Mouse (Mus musculus) midbrain, embryonic 16.5 days (tissue): ENCODE measurements around the gene Il12rb2. TPM values are rescaled to one million over a fixed set of nuclear protein-coding genes. Genes with fewer than 3 reads are reported as not detected.

Experiments used
- ATAC-seq: fragments of 200-750 bp; cut with Nextera tagmentation; 2 replicates; pipeline ENCODE4 v1.8.0; 2017; ENCODE audit warnings: moderate TSS enrichment
- H3K27ac ChIP-seq: fragments of 300-500 bp; sonication (generic); 2 replicates; pipeline ENCODE4 v1.5.1; 2014; ENCODE audit warnings: mild to moderate bottlenecking, low read length, mixed read lengths
- H3K27me3 ChIP-seq: fragments of 300-500 bp; sonication (generic); 2 replicates; pipeline ENCODE4 v1.6.1; 2014; ENCODE audit warnings: low read depth, low read length, mixed read lengths; ENCODE audit not compliant: control insufficient read depth, insufficient read depth
- H3K36me3 ChIP-seq: fragments of 300-500 bp; sonication (generic); 2 replicates; pipeline ENCODE4 v1.6.1; 2014; ENCODE audit warnings: mild to moderate bottlenecking, low read length, moderate library complexity, mixed read lengths; ENCODE audit not compliant: control insufficient read depth, insufficient read depth
- H3K4me1 ChIP-seq: fragments of 300-500 bp; sonication (generic); 2 replicates; pipeline ENCODE4 v1.6.1; 2014; ENCODE audit warnings: mild to moderate bottlenecking, low read length, mixed read lengths; ENCODE audit not compliant: control insufficient read depth, insufficient read depth
- H3K4me2 ChIP-seq: fragments of 300-500 bp; sonication (generic); 2 replicates; pipeline ENCODE4 v1.6.1; 2014; ENCODE audit warnings: mild to moderate bottlenecking, low read length, mixed read lengths
- H3K4me3 ChIP-seq: fragments of 300-500 bp; sonication (generic); 2 replicates; pipeline ENCODE4 v1.5.1; 2014; ENCODE audit warnings: low read depth, mild to moderate bottlenecking, low read length, moderate library complexity, mixed read lengths
- H3K9ac ChIP-seq: fragments of 300-500 bp; sonication (generic); 2 replicates; pipeline ENCODE4 v1.6.1; 2014; ENCODE audit warnings: low read depth, low read length, mixed read lengths
- H3K9me3 ChIP-seq: fragments of 300-500 bp; sonication (generic); replicated peaks from 2 replicates; pipeline ENCODE4 v1.6.1; 2014; ENCODE audit warnings: mild to moderate bottlenecking, low read length, mixed read lengths; ENCODE audit not compliant: control insufficient read depth, poor library complexity, severe bottlenecking
- WGBS: fragments of 180-500 bp; shearing (Covaris S2); extraction: QIAGEN DNeasy Blood & Tissue Kit; methylation state at CpG from one replicate; pipeline ENCODE4 v1.1.7; 2014; 5-methylcytosine and 5-hydroxymethylcytosine counted together
- polyA plus RNA-seq: library from polyadenylated mRNA; unstranded; fragments of >200 nt; fragmentation: Nextera tagmentation; extraction: Ambion mirVana; gene quantifications from 2 replicates; pipeline ENCODE4 v1.2.1, GENCODE M21; 2015

Il12rb2 gene
- polyA plus RNA-seq, 1 experiment from 2014 or later = 0.15 TPM

DNA sequence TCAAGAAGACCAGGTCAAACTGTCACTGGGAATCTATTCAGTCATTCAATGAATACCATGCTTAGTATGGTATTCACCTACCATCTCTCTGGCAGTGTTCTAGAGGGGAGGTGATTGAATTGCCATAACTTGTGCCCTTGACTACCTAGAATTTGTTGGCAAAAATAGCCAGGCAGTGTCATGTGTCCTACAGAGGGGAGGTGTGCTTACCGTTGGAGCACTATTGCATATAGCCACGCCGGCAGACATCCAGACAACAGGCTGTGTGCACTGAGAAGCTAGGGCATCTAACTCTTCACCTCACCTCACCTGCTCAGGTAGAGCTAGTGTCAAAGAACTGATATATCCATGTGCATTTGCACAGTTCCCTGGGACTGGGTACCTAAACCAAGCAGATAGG, 74.8 kb downstream of the Il12rb2 start:
- H3K4me2 ChIP-seq = no peak overlapping the region
- ATAC-seq = no peak
- no peak overlapping the region for H3K4me3 ChIP-seq
- 97% methylated on average over 3 of the region's 3 CpGs for WGBS
- no peaks in the 10 kb centered on the region for H3K4me1 ChIP-seq
- no peaks in the 10 kb centered on the region for H3K36me3 ChIP-seq
- H3K27me3 ChIP-seq = no peaks in the 10 kb centered on the region
- H3K9me3 ChIP-seq = no peaks in the 10 kb centered on the region
- no peak overlapping the region for H3K9ac ChIP-seq
- no peak overlapping the region for H3K27ac ChIP-seq

DNA sequence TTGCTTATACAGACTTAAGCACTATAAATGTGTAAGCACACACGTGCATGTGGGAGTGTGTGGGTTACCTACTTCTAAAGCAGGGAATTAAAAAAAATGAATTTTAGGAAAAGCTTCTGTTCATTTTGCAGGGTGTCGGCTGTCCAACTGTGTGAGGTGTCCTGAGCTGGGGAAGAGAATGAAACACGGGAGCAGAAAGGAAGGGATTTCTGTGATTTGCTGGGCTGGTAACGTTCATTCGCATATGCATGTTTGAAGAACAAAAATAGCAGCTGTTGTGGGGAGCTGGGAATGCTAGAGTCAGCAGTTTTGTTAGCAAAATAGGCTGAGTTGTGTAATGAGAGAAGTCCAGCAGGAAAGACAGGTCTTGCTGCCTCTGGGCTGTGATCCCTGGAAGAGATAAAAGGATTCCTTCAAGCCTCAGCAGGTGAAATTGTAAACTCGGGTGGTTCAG, 75.3 kb downstream of the Il12rb2 start:
- no peak overlapping the region for H3K4me3 ChIP-seq
- no peaks in the 10 kb centered on the region for H3K36me3 ChIP-seq
- no peaks in the 10 kb centered on the region for H3K9me3 ChIP-seq
- no peak overlapping the region for H3K9ac ChIP-seq
- no peak overlapping the region for H3K4me2 ChIP-seq
- no peak for ATAC-seq
- no peaks in the 10 kb centered on the region for H3K4me1 ChIP-seq
- H3K27ac ChIP-seq = no peak overlapping the region
- no peaks in the 10 kb centered on the region for H3K27me3 ChIP-seq
- WGBS = 45% methylated on average over 6 of the region's 6 CpGs

DNA sequence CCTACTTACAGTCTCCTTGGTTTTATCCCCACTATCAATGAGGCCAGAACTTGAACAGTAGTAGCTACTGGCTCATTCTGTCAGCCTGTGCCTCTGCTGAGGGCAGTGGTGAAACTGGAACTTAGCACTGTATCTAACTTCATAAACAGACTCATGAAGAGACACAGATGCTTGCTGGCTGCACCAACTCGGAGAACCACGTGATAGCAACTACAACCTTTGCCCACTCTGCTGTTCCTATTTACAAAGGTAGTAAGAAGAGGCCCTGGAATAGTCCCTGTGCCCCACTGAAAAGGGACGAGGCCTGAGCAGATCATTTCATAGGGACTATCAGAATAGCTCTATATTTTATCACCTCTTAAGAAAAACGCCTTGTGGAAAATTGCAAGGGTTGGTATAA, 75.7 kb downstream of the Il12rb2 start:
- no peak overlapping the region for H3K9ac ChIP-seq
- H3K27me3 ChIP-seq = no peaks in the 10 kb centered on the region
- H3K36me3 ChIP-seq = no peaks in the 10 kb centered on the region
- no peaks in the 10 kb centered on the region for H3K9me3 ChIP-seq
- ATAC-seq = no peak
- H3K4me1 ChIP-seq = no peaks in the 10 kb centered on the region
- no peak overlapping the region for H3K27ac ChIP-seq
- no peak overlapping the region for H3K4me2 ChIP-seq
- WGBS = 81% methylated on average over 4 of the region's 4 CpGs
- no peak overlapping the region for H3K4me3 ChIP-seq

DNA sequence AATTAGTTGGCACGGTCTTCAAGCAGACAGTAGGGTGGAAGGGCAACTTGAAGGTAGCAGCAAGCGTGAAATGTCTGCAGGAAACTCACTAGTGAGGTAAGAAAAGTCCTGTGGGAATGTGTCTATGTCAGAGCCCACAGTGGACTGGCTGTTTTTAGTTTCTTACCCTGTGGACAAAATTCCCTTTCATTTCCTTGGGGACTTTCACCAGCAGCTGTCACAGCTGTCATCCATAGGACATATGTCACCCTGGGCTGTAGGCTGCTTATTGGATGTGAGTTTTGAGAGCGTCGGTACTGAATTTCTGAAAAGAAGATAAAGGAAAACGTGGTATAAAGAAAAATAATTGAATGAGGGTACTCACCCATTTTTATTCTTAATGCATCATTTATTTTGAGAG, 77.2 kb downstream of the Il12rb2 start:
- Histone ChIP-seq H3K9ac (no peak overlapping the region), H3K27ac (no peak overlapping the region), H3K36me3 (no peaks in the 10 kb centered on the region), H3K4me2 (no peak overlapping the region), H3K4me1 (no peaks in the 10 kb centered on the region), H3K27me3 (no peaks in the 10 kb centered on the region), H3K9me3 (no peaks in the 10 kb centered on the region), H3K4me3 (no peak overlapping the region)
- no peak for ATAC-seq
- WGBS = 61% methylated on average over 5 of the region's 5 CpGs

DNA sequence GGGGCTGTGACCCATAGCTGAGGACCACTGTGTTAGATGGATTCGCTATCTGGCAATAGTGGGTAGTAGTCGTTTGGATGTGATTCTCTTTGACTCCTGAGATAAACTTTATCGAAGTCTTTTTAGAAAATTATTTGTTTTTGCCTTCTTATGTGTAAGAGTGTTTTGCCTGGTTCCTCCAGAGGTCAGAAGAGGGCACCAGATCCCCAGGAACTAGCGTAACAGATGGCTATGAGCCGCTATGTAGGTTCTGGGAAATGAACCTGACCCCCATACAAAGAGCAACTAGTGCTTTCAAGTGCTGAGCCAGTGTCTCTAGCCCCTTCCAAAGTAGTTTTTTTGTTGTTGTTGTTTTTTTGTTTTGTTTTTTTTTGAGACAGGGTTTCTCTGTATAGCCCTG, 79.9 kb downstream of the Il12rb2 start:
- Histone ChIP-seq H3K9ac (no peak overlapping the region), H3K27me3 (no peaks in the 10 kb centered on the region), H3K4me1 (no peaks in the 10 kb centered on the region), H3K4me3 (no peak overlapping the region), H3K9me3 (no peaks in the 10 kb centered on the region), H3K27ac (no peak overlapping the region), H3K4me2 (no peak overlapping the region), H3K36me3 (no peaks in the 10 kb centered on the region)
- 60% methylated on average over 5 of the region's 5 CpGs for WGBS
- ATAC-seq = no peak

DNA sequence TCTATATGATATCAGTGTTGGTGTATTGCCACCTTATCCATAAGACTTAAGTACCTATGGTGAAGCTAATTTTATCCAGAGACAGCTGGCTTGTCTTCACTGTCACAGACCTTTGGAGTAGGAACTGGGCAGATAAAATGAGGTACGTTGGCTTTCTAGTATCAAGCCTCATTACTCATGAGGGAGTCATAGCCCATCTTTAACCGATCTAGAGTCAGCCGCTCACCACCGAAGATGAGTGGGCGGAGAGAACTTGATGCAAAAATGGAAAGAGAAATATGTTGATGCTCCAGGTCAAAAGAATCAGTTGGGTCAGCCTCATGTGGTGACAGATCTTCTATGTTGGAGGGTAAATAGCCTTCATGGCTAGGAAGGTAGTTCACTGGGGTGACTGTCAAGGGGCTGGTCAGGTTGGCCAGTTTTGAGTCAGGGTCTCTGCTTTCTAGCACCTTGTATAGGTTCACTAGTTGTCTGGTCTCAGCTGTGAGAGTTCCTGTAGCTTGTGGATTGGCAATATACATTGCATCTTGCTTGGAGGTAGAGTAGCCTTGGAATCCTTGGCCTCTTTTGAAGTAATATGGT, 83.9 kb downstream of the Il12rb2 start:
- Histone ChIP-seq H3K4me1 (no peaks in the 10 kb centered on the region), H3K9me3 (no peaks in the 10 kb centered on the region), H3K4me2 (no peak overlapping the region), H3K27me3 (no peaks in the 10 kb centered on the region), H3K4me3 (no peak overlapping the region), H3K27ac (no peak overlapping the region), H3K36me3 (no peaks in the 10 kb centered on the region; the same call in 1 of the 2 replicates), H3K9ac (no peak overlapping the region)
- WGBS = 87% methylated on average over 5 of the region's 5 CpGs
- ATAC-seq = no peak

DNA sequence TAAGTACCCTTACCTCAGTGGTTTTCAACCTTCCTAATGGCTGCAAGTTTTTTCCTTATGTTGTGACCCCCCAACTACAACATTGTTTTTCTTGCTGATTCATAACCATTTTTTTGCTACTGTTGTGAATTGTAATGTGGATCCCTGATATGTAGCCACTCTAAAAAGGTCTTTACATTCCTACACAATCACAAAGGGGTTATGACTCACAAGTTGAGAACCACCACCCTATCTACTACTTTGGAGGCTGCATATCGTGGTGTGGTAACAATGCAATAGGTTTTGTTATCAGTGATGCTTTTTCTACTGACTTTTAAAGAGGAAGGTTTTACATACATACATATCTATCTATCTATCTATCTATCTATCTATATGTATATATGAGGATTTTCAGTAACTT, 93.1 kb downstream of the Il12rb2 start:
- whole genome bisulfite sequencing = 92% methylated on average over 1 of the region's 1 CpGs
- Histone ChIP-seq H3K27ac (no peak overlapping the region), H3K36me3 (peaks cover 19% of the 10 kb centered on the region), H3K27me3 (no peaks in the 10 kb centered on the region), H3K4me3 (no peak overlapping the region), H3K4me2 (no peak overlapping the region), H3K9ac (no peak overlapping the region), H3K9me3 (no peaks in the 10 kb centered on the region), H3K4me1 (no peaks in the 10 kb centered on the region)
- ATAC-seq = no peak

DNA sequence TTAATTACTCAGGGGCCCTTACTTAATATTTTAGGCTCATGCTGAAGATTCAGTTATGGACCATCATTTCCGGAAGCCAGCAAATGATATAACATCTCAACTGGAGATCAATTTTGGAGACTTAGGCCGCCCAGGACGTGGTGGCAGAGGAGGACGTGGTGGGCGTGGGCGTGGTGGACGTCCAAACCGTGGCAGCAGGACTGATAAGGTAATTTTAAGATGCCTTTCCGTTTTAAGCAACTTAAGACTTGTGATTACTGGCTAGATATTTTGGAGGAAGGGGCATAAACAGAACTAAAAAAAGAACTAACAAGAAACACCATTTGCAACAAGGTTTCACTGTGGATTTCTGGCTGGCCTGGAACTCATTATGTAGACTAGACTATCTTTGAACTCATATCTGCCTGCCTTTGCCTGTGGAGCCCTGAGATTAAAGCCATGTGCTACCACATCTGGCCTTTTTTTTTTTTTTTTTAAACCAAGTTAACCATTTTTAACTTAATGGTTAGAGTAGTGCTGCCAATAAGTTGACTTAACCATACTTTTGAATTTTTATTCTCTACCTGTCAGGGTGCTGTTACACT, 94.3 kb downstream of the Il12rb2 start:
- Histone ChIP-seq H3K36me3 (peaks cover 17% of the 10 kb centered on the region), H3K27me3 (no peaks in the 10 kb centered on the region), H3K4me1 (no peaks in the 10 kb centered on the region), H3K9me3 (no peaks in the 10 kb centered on the region), H3K9ac (no peak overlapping the region), H3K4me2 (no peak overlapping the region), H3K4me3 (no peak overlapping the region), H3K27ac (no peak overlapping the region)
- 95% methylated on average over 9 of the region's 9 CpGs for WGBS
- ATAC-seq = no peak

DNA sequence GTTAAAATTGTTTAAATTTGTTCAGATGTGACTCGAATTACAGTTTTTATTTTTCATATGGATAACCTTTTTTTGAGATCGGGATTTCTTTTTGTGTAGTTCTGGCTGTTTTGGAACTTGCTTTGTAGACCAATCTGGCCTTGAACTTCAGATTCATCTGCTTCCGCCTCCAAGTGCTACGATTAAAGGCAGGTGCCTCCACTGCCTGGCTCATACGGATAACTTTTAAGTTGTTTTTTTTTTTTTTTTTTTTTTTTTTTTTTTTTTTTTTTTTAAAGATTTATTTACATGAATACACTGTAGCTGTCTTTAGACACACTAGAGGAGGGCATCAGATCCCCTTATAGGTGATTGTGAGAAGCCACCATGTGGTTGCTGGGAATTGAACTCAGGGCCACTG, 98.0 kb downstream of the Il12rb2 start:
- H3K4me1 ChIP-seq = no peaks in the 10 kb centered on the region
- H3K36me3 ChIP-seq = peaks cover 11% of the 10 kb centered on the region
- H3K27me3 ChIP-seq = no peaks in the 10 kb centered on the region
- H3K4me2 ChIP-seq = no peak overlapping the region
- 87% methylated on average over 5 of the region's 5 CpGs for WGBS
- no peak overlapping the region for H3K27ac ChIP-seq
- H3K4me3 ChIP-seq = no peak overlapping the region
- no peaks in the 10 kb centered on the region for H3K9me3 ChIP-seq
- H3K9ac ChIP-seq = no peak overlapping the region
- ATAC-seq = no peak
